Mouse (Mus musculus) urinary bladder, adult 2 months (tissue): ENCODE results near the gene Nsun2. TPM values are rescaled to one million over a fixed set of nuclear protein-coding genes. Genes with fewer than 3 reads are reported as not detected.

Experiments used
- polyA plus RNA-seq: library from polyadenylated mRNA; depleted of rRNA; stranded (reverse); fragments of >200 nt; gene quantifications from 2 replicates; pipeline ENCODE4 v1.2.3, GENCODE M21; 2012; rRNA removed

Nsun2 gene
- polyA plus RNA-seq, 1 experiment: 67.8 TPM

Other genes with a start within 250 kb of the Nsun2 start
- gene Tent4a, start 871 bp downstream of the Nsun2 start, polyA plus RNA-seq: 13.9 and 15.5 TPM in 2 replicates
- 139 and 150 TPM in 2 replicates for gene Srd5a1, start 77.7 kb downstream of the Nsun2 start, polyA plus RNA-seq
- 1.2 and 2.2 TPM in 2 replicates for gene Ube2ql1, start 206.1 kb downstream of the Nsun2 start, polyA plus RNA-seq